Mouse (Mus musculus) cerebellum, adult 11 months (tissue): Measurements from ENCODE around the gene Pld3.

Experiments used
- DNase-seq: peaks from one replicate; pipeline ENCODE4 v3.0.0; 2022

Gene Pld3

GRCm38 (mm10) chr7:27483860-27484259 lies 69.2 kb downstream of the Pld3 start:
- no peak for DNase-seq
